Mouse (Mus musculus) ZHBTc4 (cell line): ENCODE measurements around the gene Sipa1l1.
"Not testable (repeated sequence)": the region's sequence is repeated elsewhere in the genome, so short reads cannot be mapped to it uniquely, and the experiment has no call there.

Source experiments
- DNase-seq: peaks from one replicate; pipeline ENCODE4 v3.0.0-alpha.2; 2011; ENCODE audit warnings: low read depth, low spot score

Sipa1l1 gene

GRCm38 (mm10) chr12:82474409-82474808 is 305.3 kb downstream of the Sipa1l1 start:
- DNase-seq, result no peak

- DNase-seq, result no peak
These were observed 306.9 kb downstream of the Sipa1l1 start for GRCm38 (mm10) chr12:82476028-82476427.

- no peak for DNase-seq
These were observed 307.5 kb downstream of the Sipa1l1 start for GRCm38 (mm10) chr12:82476580-82476979.

- DNase-seq, result no peak
These were observed 308.7 kb downstream of the Sipa1l1 start for GRCm38 (mm10) chr12:82477826-82478225.

- DNase-seq, result no peak
These were observed 309.1 kb downstream of the Sipa1l1 start for GRCm38 (mm10) chr12:82478256-82478655.

- DNase-seq, result peak; percentile 35
These were observed 310.3 kb downstream of the Sipa1l1 start for GRCm38 (mm10) chr12:82479393-82479792.

- DNase-seq, result not testable (repeated sequence)
These were observed 311.3 kb downstream of the Sipa1l1 start for GRCm38 (mm10) chr12:82480425-82480824.

- DNase-seq, result peak; percentile 60
These were observed 316.3 kb downstream of the Sipa1l1 start for GRCm38 (mm10) chr12:82485466-82485865.

- peak; percentile 52 for DNase-seq
These were observed 317.9 kb downstream of the Sipa1l1 start for GRCm38 (mm10) chr12:82486829-82487560.

GRCm38 (mm10) chr12:82489093-82489492 is 320.0 kb downstream of the Sipa1l1 start:
- peak; percentile 87 for DNase-seq

- DNase-seq, result peak; percentile 30
These were observed 320.5 kb downstream of the Sipa1l1 start for GRCm38 (mm10) chr12:82489621-82490020.

- DNase-seq, result no peak
These were observed 323.3 kb downstream of the Sipa1l1 start for GRCm38 (mm10) chr12:82492456-82492855.

GRCm38 (mm10) chr12:82493260-82493659 is 324.1 kb downstream of the Sipa1l1 start:
- not testable (repeated sequence) for DNase-seq

- no peak for DNase-seq
These were observed 326.8 kb downstream of the Sipa1l1 start for GRCm38 (mm10) chr12:82495936-82496335.

- no peak for DNase-seq
These were observed 328.9 kb downstream of the Sipa1l1 start for GRCm38 (mm10) chr12:82497866-82498631.

- DNase-seq, result no peak
These were observed 329.6 kb downstream of the Sipa1l1 start for GRCm38 (mm10) chr12:82498701-82499100.

- DNase-seq, result no peak
These were observed 330.6 kb downstream of the Sipa1l1 start for GRCm38 (mm10) chr12:82499731-82500130.
